Mouse (Mus musculus): Measurements from ENCODE around the gene Fhit.
A peak's percentile ranks its signal among the peaks of the same experiment; 100 is the strongest.

The Fhit gene

DNA sequence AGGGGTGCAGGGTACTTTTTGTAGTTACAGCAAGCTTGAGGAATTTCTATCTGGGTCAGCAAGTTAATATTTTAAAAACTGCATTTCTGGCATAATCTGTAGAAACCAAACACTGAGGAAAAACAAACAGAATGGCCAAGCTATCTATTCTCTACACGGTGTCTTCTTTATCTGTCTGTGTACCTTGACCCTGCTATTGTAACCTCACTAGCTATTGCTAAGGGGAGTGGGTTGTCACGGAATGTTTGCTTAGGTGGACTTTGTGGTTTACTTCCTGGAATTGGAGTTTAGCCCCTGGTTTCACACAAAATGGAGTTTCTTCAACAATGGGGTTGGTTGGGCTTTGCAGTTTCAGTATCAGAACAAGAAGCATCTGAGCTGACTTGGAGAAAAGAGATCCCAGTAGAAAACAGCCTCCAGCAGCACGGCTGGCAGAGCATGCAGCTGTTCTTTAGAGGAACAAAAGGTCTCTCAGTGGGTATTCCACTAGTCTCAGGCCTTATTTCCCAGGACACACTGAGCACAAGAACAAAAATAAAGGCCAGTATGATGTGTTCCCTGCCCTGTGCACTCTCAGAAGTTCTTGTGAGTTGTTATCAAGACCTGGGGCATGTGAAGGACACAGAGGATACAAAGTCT, 1540.8 kb downstream of the Fhit start:
- no peak for DNase-seq (ENCODE audit: low spot score in 2 of 2)

DNA sequence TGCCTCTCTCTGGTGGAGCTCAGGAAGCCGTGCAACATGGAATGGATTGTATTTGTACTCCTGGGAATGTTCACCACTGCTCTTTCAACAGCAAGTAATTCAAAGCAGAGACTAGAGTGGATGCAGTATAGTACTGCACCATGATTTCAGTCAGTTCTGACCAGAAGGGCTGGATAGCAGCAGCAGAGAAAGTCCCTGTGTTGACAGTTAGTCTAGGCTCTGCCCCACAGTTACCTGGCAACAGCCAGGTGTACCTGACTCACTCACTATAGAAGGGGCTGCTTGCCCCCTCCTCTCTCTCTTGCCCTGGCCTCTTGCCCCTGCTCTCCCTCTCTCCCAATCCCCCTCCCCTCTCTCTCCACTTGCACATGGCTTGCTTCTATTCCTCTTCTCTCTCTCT, 1542.0 kb downstream of the Fhit start:
- DNase-seq (ENCODE audit: low spot score in 2 of 2): no peak

DNA sequence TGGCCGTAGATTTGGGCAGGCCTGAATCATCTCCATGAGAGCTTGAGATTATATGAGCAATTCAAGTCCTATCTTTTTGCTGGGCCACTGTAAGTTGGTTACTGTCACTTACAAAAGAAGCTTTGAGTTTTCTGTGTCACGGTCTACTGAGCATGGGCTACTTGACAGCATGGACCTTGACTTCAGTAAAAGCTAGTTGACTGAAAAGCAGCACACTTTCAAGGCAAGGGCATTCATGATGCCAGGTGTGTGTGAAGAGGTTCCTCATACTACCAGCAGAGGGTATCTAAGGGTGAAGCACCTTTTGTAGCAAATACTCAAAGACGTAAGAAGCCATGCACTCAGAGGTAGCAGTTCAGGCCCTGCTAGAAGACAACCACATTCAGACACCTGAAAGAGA, 1548.7 kb downstream of the Fhit start:
- DNase-seq (ENCODE audit: low spot score in 2 of 2): no peak

DNA sequence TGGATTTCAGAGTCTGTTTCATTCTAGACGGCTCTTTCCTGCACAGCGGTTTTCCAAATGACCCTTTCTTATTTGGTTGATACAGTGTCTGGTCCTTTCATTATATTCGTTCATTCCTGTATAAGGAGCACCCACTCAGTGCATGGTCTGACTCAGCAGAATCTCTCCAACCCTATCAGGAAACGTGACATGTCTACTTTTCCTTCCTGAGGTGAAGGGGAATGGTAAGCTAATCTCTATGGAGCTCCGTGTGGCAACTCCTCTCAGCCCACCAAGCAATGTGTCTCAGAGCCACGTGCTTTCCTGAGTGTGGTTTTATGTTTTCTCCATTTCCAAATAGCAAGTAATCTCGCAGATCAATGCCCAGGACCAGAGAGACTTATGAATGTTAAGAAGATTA, 1552.7 kb downstream of the Fhit start:
- DNase-seq (ENCODE audit: low spot score in 2 of 2): no peak

DNA sequence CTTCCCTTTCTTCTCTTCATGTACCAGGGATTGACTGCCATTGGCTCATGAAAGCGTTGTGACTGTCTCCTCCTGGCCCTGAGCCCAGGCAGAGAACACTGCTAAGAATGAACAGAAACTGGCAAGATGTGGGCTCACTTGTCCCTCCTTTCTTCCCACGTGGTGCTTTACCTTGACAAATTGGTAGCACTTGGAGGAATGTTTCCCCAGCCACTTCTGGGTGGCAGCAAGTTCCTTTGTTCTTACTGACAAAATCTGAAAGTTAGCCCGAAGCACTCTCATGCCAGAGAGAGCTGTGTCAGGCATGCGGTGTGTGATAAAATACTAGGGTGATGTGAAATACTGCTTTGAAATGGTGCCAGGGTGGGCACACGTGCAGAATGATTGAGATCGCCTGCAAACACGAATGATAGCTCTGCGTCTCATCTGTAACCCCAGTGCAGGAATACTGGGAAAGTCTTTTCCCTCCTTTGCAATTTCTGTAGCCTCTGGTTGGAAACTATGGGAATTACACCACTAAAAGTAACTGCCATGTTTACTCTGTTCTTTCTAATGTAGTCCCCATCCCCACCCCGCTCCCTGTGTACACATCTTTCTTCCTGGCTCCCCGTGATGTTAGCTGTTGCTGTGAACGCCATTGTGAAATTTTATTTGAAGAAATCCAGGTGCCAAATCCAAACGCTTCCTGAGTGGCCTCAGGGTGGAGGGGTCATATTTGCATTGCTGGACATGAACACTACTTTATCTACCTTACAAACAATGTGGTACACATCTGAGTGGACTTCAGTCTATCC, 1555.1 kb downstream of the Fhit start:
- peak; percentile 42 to 46 for DNase-seq (ENCODE audit: low spot score in 2 of 2)

DNA sequence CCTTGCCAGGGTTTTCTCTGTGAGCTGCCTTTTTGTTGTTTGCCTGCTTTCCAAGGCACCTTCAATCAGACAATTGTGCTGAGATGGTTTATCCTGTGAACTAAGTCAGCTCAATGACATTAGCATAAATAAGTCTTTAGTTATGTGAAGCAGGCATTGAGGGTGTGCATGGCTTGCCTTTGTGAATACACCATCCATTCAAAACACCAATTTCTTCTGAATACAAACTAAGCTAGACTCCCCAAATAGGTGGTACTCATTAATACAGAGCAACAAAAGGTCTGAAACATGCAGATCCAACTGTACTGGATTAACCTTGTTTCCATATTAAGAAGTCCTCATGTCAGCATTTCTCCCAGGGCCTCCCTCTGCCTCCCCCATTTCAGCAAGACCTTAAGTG, 1561.6 kb downstream of the Fhit start:
- no peak for DNase-seq (ENCODE audit: low spot score in 2 of 2)

DNA sequence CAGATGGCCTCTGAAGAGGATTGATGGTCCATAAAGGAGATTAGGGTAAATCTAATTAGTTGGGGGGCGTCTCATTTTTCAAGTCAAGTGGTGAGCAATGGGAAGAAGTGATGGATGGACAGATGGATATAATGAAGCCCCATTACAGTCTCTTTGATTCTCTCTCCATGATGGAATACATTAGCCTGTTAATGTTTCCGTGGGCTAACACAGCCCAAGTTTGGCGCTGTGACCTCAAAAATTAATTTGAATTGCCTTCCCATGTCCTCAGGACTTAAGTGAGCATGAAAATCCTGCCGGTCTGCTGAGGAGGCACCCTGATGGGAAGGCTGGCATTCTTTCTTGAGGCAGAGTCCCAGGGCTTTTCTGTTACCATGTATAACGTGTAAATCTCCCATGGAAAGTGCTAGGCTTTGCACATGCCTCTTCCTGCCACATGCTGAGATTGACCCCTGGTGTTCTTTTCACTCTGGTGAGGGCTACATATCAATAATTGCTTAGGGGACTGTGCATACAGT, 1564.3 kb downstream of the Fhit start:
- no peak for DNase-seq (ENCODE audit: low spot score in 2 of 2)

DNA sequence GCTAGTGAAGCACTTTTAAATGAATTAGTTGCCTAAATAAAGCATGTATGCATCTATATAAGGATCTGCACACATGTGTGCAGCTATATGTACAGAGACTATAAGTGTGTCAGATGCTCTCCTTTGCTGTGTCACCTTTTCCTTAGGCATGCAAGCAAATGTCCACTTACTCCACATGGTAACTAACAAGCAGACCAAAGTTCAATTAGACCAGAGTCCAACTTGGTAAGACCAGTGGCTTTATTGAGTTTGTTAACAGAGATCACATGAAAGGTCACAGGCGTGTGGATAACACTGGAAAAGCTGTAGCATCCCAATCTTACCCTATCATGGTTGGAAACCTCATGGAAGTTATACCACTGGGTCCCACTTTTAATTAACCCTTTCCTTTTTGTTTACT, 1572.7 kb downstream of the Fhit start:
- DNase-seq (ENCODE audit: low spot score in 2 of 2): no peak

DNA sequence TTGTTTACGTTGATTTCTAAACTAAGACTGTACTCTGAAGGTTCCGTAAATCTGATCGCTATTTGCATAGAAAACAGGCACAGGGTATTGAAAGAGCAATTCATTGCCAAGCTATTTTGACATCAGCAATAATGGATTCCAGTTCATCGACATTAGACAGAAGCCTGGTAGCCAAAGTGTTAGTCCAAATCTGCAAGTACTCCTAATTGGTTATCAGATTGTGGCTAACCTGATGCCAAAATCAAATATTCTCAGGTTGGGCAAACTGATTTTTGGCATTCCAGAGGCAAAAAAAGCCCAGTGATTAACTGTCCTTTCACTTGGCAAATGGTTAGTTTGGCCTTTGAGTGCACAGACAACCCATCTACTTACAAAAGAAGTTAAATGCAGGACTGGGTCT, 1573.9 kb downstream of the Fhit start:
- DNase-seq (ENCODE audit: low spot score in 2 of 2): no peak

DNA sequence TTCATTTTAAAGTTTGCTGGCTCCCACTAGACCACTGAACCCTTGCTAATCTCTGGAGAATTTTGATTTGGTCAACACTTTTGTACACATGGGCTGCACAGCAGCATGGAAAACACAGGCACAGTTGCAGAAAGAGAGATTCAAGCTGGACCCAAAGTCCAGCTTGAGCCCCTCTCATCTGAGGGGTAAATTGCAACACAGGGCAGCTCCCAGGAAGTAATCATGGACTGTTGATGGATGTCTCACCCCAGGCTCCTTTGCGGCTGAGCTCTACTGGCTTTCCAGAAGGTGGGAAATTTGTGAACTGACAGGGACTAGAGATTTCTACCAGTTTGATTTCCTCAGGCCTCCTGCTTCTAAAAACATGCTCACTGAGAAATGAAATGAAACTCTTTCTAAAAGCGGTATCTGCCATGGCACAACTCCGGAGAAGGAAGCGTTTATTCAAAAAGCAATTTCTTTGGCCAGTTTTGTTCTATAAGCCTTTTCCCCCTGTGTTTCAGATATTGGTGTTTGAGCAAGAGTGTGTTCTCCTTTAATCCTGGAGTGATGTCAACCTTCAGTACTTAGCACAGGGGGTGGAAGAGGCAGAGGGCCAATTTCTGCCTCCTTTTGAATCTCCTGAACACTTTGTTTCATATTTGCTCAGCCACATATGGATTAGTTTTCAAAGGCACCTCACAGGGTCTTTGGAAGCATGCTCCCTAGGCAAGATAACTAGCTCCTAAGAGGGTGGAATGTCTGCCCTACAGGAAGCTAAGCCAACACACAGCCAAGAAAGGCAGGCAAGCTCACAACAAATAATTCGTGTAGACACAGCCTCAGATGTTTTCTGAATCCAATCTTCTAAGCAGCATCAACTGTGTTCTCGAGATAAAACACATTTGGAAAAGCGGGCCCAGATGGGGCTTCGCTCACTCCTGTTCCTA, 1578.3 kb downstream of the Fhit start:
- DNase-seq (ENCODE audit: low spot score in 2 of 2): peak in 1 of 2 experiments; percentile 50

DNA sequence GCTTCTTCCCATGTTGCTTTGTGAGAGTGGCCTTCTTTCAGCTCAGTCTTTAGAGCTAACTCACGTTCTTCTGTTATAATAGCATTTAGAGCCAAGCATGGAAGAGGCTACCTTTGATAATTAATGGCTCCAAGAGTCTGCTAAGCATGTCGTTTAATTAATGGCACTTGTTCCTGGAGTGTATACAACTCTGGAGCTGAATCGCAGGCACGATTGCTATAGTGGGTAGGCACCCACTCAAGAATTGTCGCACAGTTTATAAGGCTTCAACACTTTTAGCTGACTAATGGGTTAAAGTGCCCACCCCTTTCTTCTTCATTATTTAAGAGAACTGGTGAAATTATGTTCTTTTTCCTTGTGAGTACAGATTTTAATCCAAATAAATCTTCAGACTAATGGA, 1605.5 kb downstream of the Fhit start:
- DNase-seq (ENCODE audit: low spot score in 2 of 2): no peak

DNA sequence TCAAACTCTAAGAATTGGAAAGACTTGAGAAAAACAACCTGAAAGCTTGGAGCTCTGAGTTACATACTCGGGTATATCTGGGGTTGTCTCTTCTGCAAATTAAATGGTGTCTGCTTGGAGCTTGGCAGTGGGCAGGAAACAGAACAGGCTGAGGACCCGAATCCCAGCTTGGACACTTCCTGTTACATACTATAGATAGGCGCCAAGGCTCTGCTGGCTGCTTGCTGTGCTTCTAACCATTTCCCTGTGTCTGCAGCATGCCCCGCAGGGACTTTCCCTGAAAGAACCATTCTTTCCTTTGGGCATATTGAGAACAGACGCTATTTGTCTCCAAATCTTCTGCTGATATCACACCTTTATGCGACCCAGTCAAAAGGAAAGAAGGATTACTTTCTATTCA, 1606.0 kb downstream of the Fhit start:
- DNase-seq (ENCODE audit: low spot score in 2 of 2): no peak

DNA sequence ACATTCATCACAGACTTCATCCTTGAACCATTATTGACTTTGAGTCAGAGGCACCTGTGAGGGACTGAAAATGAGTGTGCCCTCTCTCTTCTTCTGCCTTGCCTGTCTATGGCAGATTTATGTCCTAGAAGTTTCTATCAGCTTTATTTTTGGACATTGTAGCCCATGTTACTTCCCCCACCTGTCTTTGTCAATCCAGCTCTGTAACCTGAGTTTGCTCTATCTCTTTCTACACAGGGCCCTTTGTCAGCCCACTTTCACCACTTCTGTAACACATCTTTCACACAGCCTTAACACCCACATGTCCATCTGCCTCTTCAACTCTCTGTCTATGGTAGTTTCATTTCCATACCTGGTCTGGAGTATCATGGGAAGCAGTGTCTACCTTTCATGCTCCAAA, 1609.7 kb downstream of the Fhit start:
- no peak for DNase-seq (ENCODE audit: low spot score in 2 of 2)

DNA sequence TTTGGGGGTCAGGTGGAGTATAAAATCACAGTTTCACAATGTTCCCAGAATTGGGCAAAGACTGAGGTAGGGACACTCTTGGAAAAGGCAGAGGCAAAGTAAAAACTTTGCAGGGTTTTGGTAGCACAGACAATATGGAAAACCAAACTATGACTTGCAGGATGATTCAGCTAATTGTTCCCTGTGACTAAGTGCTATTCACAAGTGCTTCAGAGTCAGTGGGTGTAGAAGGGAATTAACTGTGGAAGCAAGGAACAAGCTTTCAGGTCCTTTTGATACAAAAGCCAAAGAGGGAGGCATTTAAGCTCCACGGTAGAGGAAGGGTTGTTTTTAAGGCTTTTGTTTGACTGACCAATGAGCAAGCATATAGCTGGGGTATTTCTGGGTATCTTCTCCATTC, 1613.9 kb downstream of the Fhit start:
- DNase-seq (ENCODE audit: low spot score in 2 of 2): no peak

DNA sequence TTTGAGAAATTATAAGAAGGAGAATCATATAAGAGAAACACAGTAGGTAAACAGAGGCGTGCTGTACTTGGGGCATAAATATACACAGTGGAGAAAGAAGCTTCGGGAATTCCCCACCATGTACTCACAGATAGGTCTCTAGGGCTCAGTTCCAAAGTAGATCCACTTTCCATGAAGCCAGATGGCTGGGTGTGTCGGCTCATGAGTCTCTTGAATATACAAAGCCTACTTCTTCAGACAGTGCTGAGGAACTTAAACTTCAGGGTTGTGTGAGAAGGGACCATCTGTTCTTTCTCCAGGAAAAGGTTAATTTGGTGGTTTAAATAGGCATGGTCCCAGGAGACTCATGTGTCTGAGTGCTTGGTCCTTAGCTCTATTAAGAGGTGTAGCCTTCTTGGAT, 1617.5 kb downstream of the Fhit start:
- DNase-seq (ENCODE audit: low spot score in 2 of 2): peak; percentile 32 to 75

DNA sequence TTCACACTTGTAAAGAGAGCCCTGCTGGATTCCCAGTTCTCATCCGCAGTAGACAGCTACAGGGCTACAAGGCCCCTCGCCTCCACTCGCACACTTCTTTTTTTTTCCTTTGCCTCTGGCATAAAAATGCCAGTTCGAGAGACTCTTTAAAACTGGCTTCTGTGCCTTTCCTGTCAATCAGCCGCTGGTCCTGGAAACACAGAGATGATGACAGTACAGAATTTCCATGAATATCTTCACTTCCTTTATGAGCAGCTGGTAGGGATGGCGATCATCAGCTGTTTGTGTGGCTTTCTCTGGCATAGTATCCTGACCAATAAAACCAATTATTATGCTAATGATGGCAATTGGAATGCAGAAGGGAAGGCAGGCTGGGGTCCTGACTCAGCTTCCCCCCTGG, 1626.3 kb downstream of the Fhit start:
- no peak for DNase-seq (ENCODE audit: low spot score in 2 of 2)

DNA sequence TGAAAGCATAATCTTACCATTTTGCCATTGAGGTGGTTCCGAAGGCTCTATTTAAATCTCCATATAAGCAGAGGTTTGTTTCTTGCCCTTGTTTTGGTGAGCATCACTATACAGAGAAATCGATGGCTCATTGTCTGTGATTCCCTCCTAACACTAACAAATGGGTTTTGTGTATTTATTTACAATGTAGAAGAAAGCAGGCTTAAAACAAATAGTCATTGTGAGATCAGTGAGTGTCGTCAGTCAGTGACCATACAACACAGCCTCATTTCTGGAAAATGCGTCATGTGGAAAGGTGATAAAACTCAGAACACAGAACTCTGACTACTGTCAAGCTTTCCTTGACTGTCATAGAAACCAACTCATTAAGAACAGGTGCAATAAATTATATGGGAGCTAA, 1632.6 kb downstream of the Fhit start:
- no peak for DNase-seq (ENCODE audit: low spot score in 2 of 2)

DNA sequence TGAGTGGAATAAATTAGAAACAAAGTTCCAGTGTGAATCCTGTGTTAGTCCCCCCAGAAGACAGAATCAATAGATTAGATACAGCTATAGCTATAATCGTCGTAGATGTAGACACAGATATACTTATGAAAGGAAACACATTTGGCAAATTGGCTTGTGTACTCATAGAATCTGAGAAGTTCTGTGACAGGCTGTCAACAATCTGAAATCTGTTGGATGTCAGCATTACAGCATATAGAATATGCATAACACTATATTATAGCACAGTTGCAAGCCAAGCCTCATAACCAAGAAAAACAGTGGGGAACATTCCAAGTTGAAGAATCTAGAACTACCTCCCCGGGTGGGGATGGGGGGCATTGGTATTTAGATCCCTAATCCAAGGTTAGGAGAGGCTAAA, 1635.7 kb downstream of the Fhit start:
- DNase-seq (ENCODE audit: low spot score in 2 of 2): no peak

DNA sequence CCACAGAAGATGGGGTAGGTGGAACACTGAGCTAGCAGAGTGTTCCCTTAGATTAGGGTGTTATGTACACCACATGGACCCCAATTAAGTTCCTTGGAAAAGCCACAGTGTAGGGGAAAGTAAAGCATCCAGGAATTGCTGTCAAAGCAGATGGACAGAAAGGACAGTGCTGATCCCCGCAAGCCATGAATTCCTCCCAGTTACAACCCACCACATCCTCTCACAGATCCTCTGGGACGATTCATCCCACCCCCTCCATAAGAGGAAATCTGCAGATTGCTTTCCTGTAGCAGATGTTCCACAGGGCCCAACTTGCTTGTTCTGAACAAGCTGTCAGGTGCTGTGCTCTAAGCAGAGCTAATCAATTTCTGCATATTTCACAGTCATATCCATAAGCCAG, 1644.2 kb downstream of the Fhit start:
- DNase-seq (ENCODE audit: low spot score in 2 of 2): peak in 1 of 2 experiments; percentile 15

DNA sequence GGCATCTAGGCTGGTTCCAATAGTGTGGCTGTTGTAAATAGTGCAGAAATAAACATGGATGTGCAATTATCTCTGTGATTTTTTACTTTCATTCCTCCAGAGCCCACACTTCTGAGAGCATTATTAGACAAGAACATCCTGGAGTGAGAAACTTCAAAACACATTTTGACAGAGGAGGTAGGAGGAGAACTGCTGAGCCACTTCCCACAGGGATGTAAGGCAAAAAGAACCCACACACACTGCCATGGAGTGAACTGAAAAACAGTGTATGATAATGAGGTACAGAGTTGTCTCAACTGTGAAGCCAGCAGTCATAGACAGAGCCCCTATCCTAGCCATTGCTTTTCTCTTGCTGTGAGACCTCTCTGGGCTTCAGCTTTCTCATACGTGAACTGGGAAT, 1652.2 kb downstream of the Fhit start:
- DNase-seq (ENCODE audit: low spot score in 2 of 2): peak; percentile 24 to 38

All from frontal cortex, postnatal 36 days (tissue).